Mouse (Mus musculus): ENCODE measurements around the gene Plpp6. TPM values are rescaled to one million over a fixed set of nuclear protein-coding genes. Genes with fewer than 3 reads are reported as not detected.
A peak's percentile ranks its signal among the peaks of the same experiment; 100 is the strongest.
"Not testable (repeated sequence)": the region's sequence is repeated elsewhere in the genome, so short reads cannot be mapped to it uniquely, and the experiment has no call there.

The Plpp6 gene
- total RNA-seq, 2 experiments from 2014 or later = 30.4 to 36.5 TPM

DNA sequence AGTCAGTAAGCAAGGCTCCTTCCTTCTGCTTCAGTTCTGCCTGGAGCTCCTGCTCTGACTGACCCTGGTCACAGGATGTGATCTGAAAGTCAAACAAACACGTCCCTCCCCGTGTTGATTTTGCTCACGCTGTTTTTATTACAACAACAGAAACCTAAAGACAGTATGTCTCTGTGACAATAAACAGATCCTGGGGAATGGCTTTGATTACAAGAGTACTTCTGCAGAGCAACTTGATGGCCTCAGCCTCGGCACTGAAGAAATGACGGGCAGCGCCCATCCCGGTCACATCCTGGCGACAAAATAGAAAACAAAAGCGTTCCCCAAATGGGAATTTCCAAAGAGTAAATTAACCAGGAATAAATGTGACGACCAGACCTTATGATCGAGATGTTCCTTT is 6.5 kb downstream of the Plpp6 start:
- peak in 1 of 2 experiments; percentile 55 for DNase-seq (ENCODE audit: extremely low spot score in 1 of 2, low spot score in 2 of 2)

DNA sequence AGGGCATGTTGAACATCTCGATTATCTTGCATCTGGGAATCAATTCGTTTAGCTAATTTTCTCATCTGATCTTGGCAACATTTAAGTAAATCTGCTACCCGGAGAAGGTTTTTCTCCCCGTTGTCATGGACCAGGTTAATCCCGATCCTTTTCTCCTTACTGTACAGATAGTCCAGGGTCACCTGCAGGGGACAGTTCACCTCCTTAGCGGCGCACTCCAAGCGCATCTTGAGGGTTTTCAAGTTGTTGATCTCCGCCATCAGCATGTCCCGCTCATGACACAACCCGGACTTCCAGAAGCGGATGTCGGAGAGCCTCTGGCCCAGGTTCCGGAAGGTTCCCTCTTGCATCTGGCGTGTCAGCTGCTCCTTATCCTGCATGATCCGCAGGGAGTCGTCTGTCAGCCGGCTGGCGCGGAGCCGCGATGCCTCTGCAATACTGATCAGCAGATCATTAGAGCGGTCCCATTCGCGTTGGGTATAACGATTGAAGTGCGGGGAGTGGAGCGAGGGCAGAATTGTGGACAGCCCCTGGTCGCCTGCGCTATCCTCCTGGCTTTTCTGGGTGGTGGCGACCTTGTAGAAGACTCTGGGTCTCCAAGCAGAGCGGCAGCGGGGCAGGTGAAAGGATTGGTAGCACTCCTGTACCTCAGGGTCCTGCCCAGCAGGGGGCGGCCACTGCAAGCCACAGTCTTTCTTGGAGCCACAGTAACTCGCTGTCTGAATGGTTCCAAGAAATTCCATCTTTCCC is 11.3 kb downstream of the Plpp6 start:
- intact Hi-C loops (cut with DNase I) = no loop called here
- DNase-seq (ENCODE audit: extremely low spot score in 1 of 2, low spot score in 2 of 2) = peak; percentile 38 to 79

More for the DNA sequence above, 6.5 kb downstream of the Plpp6 start:
- intact Hi-C loops (cut with DNase I) = no loop called here

DNA sequence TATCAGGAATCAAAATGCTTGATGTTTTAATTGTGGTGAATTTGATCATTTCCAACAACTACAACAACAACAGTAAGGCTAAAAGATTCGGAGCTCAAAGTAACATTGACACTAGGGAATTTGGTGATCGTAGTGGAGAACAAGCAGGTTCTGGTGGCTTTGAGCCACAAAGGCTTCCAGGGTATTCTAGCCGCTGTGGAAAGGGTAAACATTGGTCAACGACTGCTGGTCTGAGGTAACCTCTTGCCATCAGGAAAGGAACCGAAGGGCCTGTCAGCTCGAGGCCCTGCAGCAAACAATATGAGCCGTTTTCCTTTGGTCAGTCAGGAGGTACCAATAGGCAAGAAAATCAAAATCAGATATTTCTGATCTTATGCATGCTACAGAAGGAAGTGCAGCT is 18.9 kb downstream of the Plpp6 start:
- intact Hi-C loops (cut with DNase I) = loop anchor here (10.0 kb wide), 1 partner anchor 272 kb away; the partner anchor contains the start of gene Jak2
- no peak for DNase-seq (ENCODE audit: extremely low spot score in 1 of 2, low spot score in 2 of 2)

DNA sequence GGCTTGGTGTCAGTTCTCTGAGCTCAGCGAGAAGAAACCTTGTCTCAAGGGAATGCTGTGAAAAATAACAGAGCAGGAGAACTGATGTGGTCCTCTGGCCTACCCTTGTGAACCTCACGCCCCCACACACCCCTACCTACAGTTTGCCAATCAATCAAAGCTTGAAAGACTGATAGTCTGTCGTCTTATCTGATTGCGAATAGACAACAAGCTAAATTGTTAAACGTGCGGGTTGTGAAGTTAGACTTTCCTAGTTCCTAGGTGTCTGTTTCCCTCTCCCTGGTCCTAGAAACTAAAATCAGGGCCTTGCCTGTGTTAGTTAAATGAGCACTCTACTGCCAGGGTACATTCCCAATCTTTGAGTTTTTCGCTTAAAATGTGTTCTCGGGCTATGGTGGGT is 25.8 kb downstream of the Plpp6 start:
- no peak for DNase-seq (ENCODE audit: extremely low spot score in 1 of 2, low spot score in 2 of 2)
- intact Hi-C loops (cut with DNase I) = loop anchor here (10.0 kb wide), 1 partner anchor 265 kb away; the partner anchor contains the start of gene Jak2

DNA sequence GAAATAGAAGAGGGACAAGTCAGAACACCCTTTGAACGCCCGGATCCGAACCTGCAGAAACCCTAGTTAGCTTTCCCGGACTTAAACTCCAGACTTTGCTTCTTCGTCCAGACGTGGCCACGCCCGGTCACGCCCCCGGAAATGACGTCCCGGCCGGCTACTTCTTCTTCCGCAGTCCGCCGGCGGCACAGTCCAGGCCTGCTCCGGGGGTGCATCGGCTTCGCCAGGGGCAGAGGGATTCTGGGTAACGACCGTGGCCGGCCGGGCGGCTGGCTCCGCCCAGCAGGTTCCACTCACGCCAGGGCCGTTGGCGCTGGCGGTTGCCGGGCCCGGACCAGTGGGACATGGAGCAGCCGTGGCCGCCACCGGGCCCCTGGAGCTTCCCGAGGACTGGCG is 26.4 kb downstream of the Plpp6 start, which contains the start of gene Cdc37l1:
Gene Cdc37l1 (plus strand): TSS at position 159 of the 396 bp plus-strand sequence.
- peak; percentile 95 to 99 for DNase-seq (ENCODE audit: extremely low spot score in 1 of 2, low spot score in 2 of 2)
- intact Hi-C loops (cut with DNase I) = loop anchor here (10.0 kb wide), 1 partner anchor 365 kb away; no protein-coding TSS in a partner anchor

DNA sequence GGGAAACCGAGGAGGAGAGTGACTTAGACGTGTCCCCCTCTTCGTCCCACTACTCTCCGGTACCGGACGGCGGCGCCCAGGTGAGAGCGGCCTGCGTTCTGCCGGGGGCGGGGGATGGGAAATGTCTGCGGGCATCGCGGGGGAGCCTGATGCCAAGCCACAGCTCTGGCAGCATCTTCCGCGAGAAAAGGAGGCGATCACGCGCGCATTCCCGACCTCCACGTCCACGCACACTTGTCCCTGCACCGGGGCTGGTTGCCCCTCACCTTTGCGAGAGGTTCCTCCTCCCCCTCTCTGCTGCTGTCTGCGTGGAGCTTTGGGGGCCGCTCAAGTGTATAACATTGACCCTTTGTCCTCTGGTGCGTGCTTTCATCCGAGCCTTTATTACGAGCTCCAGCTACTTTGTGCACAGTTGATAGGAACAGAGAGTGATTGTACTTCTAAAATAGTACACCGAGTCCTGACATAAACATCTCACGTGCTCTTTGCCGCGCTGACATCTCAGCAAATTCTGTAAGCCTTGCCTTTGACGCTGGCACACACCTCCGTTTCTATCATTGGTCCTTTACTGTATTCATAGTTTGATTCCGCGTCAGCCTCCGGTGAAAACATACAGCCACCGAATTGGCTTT is 27.0 kb downstream of the Plpp6 start:
- intact Hi-C loops (cut with DNase I) = loop anchor here (10.0 kb wide), 1 partner anchor 364 kb away; no protein-coding TSS in a partner anchor
- DNase-seq (ENCODE audit: extremely low spot score in 1 of 2, low spot score in 2 of 2) = peak; percentile 26 to 66

DNA sequence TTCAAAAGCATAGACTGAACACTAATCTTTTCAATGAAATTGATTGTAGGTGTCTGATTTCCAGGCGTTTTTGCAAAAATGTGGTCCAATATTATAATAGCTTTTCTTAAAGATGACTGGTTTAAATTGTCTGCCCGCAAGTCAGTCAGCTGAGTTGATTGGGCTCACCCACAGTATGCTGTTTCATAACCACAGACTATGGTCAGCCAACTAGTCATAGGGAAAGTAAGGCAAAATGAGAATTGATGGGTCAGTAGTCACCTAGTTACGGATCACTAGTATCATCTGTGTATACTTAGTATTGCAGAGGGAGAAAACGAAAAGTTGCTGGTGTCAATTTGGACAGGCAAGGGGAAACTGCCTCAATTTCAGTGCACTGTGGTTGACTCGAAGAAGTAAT is 27.6 kb downstream of the Plpp6 start:
- no peak for DNase-seq (ENCODE audit: extremely low spot score in 1 of 2, low spot score in 2 of 2)
- intact Hi-C loops (cut with DNase I) = loop anchor here (10.0 kb wide), 1 partner anchor 363 kb away; no protein-coding TSS in a partner anchor

DNA sequence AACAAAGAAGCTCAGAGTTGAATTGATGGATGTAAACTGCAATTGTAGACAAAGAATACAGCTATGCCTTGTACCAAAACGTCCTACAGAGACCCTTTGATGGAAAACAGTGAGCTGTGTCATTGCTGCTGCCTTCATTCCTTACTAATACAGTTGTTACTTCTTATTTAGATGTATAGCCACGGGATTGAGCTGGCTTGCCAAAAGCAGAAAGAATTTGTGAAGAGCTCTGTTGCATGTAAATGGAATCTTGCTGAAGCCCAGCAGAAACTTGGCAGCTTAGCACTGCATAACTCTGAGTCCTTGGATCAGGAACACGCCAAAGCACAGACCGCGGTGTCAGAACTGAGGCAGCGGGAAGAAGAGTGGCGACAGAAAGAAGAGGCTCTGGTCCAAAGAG is 31.1 kb downstream of the Plpp6 start:
- intact Hi-C loops (cut with DNase I) = loop anchor here (10.0 kb wide), 1 partner anchor 360 kb away; no protein-coding TSS in a partner anchor

DNA sequence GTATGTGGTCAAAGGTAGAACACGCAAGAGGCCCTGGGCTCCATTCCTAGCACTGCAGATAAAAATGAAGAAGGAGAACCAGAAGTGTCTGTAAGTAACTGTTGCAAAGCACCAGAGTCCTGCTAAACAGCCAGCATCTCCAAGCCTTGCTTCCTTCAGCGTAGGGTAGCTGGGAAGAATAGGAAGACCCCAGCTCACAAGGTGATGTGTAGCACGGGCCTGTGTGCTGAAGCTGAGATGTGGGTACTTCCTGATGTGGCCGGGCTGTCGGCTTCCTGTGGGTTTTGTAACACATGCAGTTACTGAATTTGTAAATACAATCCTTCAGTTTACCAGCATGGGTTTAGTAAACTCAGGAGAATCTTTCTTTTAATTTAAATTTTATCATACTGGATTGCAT is 31.6 kb downstream of the Plpp6 start:
- intact Hi-C loops (cut with DNase I) = loop anchor here (10.0 kb wide), 1 partner anchor 359 kb away; no protein-coding TSS in a partner anchor

More for the DNA sequence above, 31.1 kb downstream of the Plpp6 start:
- peak in 1 of 2 experiments; percentile 67 for DNase-seq (ENCODE audit: extremely low spot score in 1 of 2, low spot score in 2 of 2)

DNA sequence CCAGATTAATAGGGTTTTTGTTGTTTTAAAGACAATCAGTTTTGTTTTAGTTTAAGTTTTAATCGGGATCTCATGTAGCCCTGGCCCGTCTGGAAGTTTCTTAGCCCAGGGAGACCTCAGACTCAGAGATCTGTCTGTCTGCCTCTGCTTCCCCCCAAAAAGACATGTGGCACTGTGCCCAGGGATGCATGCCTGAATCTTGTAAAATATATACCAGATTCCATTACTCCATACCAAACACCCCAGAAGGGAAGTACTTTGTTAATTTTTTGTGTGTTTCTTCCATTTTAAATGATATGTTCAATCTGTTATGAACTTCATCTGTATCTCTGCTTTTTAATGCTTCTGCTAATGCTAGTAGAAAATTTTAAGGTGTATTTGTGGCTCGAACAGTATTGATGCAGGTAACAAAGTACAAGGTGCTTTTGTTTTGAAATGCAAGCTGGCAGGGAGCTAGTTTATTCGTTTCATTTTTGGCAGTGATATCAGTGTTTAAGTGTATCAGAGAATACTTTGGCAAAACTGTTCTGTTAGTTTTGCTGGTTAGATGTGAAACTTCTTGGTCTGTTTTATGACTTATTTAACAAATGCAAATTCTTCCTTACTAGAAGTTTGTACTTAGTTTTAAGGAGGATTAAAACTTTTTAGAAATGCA is 34.4 kb downstream of the Plpp6 start:
- no peak for DNase-seq (ENCODE audit: extremely low spot score in 1 of 2, low spot score in 2 of 2)
- intact Hi-C loops (cut with DNase I) = loop anchor here (10.0 kb wide), 1 partner anchor 357 kb away; no protein-coding TSS in a partner anchor

More for the DNA sequence above, 31.6 kb downstream of the Plpp6 start:
- no peak for DNase-seq (ENCODE audit: extremely low spot score in 1 of 2, low spot score in 2 of 2)

DNA sequence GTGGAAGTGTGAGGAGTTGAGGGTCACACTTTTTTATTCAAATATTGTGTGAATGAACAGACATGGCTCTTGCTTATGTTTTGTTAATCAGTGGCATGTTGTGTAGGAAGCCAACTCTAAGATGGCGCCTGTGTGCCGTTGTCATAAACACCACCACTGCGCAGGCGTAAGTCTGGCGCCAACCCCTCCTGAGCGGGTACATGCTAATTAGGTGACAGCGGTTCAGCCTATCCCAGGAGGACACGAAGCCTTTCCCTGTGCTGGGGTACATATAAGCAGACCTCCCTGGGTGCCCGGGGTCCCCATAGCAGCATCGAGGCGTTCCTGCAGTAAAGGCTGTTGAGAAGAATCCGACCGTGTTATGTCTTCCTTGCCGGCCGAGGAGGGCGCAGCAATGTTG is 36.6 kb downstream of the Plpp6 start:
- DNase-seq (ENCODE audit: extremely low spot score in 1 of 2, low spot score in 2 of 2); intact Hi-C loops (cut with DNase I): not testable (repeated sequence)

DNA sequence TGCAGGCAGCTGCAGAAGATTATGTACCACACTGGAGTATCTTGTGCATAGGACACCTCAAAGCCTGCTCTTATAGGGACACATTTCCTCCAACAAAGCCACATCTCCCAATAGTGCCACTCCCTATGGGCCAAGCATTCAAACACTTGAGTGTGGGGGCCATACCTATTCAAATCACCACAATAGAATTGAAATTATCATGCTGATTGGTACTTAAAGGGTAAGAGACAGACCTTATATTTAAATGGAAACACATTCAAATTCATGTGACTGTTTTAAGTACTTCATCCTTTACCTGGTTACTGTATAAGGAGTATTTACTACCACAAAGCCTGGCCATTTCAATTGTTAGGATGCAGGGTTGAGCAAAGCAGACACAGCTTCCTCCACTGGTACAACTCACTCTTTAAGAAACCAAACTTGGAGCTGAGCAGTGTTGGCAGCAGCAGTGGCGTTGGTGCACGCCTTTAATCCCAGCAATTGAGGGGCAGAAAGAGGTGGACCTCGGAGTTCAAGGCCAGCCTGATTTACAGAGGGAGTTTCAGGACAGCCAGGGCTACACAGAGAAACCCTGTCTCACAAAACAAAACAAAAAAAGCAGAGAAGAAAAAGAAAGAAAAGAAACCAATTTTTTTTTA is 44.4 kb downstream of the Plpp6 start:
- no peak for DNase-seq (ENCODE audit: extremely low spot score in 1 of 2, low spot score in 2 of 2)
- intact Hi-C loops (cut with DNase I) = no loop called here

DNA sequence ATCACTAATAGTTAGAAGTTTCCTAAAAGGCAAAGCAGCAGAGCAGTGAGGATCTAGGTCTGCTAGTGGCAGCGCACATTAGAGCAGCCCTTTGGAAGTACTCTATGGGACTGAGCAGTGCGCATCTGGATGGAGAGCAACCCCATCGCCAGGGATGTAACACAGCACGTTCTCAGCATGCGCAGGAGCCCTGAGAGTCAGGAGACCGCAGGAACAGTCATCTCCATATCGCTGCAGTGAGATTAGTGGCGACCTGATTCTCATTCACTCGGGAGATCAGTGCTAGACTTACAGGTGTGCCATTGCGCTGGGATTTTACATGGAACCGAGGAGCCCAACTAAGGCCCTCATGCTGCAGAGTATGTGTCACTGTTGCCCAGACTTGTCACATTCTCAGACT is 45.3 kb downstream of the Plpp6 start:
- no peak for DNase-seq (ENCODE audit: extremely low spot score in 1 of 2, low spot score in 2 of 2)
- intact Hi-C loops (cut with DNase I) = no loop called here

DNA sequence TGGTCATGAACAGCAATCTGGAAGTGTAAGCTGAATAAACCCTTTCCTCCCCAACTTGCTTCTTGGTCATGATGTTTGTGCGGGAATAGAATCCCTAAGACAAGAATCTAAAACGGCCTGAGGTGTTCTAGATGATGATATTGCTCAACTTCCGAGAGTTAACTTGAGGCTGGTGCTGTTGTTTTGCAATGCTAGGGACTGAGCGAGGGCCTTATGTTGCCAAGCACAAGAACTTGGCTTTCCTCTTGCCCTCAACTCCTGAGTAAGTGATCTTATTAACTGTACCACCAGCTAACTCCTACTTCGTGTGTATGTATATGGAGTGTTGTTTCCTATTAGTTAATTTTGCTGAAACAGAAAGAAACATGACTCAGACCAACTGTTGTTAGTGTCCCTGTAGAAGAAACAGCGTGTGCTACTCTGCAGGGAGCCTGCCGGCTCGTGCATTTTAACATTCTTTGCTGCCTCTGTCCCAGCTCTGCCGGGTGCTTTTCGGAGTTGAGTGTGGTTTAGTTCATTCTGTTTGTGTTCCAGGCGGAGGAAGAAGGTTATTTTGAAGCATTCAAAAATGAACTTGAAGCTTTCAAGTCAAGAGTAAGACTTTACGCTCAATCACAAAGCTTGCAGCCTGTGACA is 47.7 kb downstream of the Plpp6 start:
- no peak for DNase-seq (ENCODE audit: extremely low spot score in 1 of 2, low spot score in 2 of 2)
- intact Hi-C loops (cut with DNase I) = no loop called here

DNA sequence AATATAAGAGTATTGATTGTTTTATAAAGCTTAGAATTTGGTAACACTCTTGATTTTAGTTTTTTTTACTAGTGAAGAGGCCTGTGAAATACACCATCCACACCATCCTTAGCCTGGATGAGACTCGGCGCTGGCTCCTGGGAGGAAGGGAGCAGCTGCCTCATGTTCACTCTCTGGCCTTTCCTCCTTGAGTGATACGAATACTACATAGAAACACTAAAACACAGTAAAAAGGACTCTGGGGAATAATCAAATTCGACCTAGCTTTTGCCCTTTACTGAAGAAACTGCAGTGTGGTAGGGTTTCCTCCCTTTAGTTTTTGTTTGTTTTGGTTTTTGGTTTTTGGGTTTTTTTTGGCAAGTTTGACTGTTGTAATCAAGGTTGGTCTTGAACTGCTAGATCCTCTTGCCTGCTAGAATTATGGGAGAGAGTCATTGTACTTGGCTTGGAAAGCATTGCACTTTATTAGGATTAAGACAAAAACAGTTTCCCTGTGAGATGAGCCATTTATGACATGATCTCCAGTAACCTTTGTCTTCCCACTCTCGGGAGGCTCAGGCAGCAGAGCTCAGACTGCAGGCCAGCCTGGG is 50.8 kb downstream of the Plpp6 start:
- DNase-seq (ENCODE audit: extremely low spot score in 1 of 2, low spot score in 2 of 2) = no peak
- intact Hi-C loops (cut with DNase I) = no loop called here

DNA sequence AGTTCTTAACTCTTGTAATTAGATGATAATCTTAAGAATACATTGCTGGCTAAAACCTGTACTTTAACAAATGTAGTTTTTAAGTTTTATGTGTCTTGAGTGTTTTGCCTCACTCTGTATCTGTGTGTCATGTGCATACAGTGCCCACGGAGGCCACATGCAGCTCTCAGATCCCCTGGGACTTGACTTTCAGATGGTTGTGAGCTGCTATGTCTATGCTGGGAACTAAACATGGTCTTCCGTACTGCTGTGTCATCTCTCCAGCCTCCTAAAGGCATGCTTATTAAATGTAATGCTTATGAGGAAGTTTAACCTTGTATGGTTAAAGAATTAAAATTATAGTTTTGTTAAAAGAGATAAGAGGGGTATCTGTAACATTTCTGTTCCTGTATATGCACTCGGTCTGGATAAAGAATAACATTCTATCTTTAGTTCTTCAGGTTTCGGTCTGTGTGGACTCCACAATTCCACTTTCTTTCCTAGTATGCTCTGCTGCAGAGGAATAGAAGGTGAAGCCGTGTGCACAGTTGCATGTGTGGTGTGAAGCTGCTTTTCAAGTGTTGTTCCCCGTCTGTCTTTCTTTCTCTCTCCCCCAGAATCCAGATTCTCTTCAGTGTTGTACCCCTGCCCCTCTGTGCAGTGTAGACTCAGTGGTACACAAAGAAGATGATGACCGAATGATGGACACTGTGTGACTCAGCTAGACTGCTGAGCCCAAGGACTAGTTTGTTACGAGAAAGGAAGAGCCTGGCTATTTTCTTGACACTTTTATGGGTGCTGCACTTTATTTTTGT is 51.9 kb downstream of the Plpp6 start:
- no peak for DNase-seq (ENCODE audit: extremely low spot score in 1 of 2, low spot score in 2 of 2)
- intact Hi-C loops (cut with DNase I) = no loop called here

DNA sequence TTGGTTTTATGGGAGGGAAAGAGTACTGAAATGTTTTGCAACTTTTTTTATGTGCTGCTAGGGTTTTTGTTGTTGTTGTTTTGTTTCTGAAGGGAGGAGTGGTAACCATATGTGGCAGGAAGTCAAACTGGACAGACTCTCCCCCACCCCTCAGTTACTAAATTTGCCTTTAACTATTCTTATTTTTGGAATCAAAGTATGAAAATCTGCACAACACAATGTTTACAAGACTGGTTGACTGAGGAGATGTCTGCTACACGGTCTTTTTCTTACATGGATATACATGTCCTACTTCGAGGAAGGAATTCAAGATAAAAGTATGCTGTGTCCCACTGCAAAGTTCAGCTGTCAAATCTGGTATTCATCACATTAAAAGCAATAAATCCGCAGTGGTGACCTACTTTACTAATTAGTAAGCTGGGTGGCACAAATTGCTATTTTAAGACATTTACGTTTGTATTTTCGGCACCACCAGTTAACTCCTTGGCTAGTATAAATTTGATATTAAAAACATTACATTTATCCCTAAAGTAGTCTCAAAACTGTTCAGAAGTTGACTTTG is 52.5 kb downstream of the Plpp6 start:
- intact Hi-C loops (cut with DNase I) = no loop called here
- no peak for DNase-seq (ENCODE audit: extremely low spot score in 1 of 2, low spot score in 2 of 2)
